Mouse (Mus musculus) ES-E14 (cell line): ENCODE measurements around the gene Lrp5.

ENCODE experiments used
- MAFK ChIP-seq: IDR thresholded peaks from 2 replicates; pipeline ENCODE4 v1.6.1; 2014; ENCODE audit warnings: mild to moderate bottlenecking, low read depth, low read length, inconsistent platforms; ENCODE audit not compliant: insufficient read depth
- ZNF384 ChIP-seq: IDR thresholded peaks from 2 replicates; pipeline ENCODE4 v1.6.1; 2012; ENCODE audit warnings: low read depth, low read length, inconsistent platforms

GRCm38 (mm10) chr19:3577911-3578290 lies 108.5 kb downstream of the Lrp5 start:
- no peak for TF ChIP-seq ZNF384
- TF ChIP-seq MAFK: no peak
